Mouse (Mus musculus): ENCODE measurements around the gene B3gnt3.

DNA sequence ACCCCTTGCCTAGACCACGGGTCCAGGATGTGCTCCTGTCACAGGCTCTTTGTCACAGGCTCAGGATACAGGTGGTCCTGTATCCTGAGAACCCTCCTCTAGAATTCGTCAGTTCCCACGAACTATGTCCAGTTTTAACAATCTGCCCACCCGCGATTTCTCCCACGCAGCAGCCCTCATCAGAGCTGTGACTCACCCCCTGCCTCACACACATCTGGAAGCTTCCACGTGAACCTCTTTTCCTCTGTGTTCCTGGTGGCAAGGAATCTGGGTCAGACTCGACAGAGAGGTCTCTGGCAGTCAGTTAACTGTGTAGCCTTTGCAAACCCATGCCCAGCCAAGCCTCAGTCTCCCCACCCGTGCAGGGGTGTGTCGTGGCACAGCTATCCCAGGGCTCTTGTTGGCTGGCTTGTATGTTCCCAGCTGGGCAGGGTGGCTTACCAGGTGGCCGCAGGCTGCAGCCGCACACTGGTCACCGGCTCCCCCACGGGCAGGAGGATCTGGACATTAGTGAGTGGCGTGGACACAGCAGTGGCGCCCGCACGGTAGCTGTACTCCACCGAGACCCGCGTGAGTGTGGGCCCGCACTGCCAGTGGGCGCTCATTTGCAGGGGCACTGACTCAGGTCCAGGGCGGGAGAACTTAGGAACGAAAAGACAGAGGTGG is 7.7 kb upstream of the B3gnt3 start:
- TF ChIP-seq CTCF (IDR thresholded peaks at IDR 0.05; ENCODE audit: extremely low read depth, insufficient read depth, insufficient read length, insufficient replicate concordance) (no peak), POLR2A (IDR thresholded peaks at IDR 0.05; ENCODE audit: low read depth, low read length) (no peak)

Data from spleen, adult 2 months (tissue).